Mouse (Mus musculus) ovary, postnatal 10 days (tissue): ENCODE measurements at regions not wholly inside any gene's neighbourhood (a gene's known extent, or its start where the extent isn't known, plus 50 kb on each side); places are given as distances from the start of the nearest gene placed in this dataset.
"Not testable (repeated sequence)": the region's sequence is repeated elsewhere in the genome, so short reads cannot be mapped to it uniquely, and the experiment has no call there.

ENCODE experiments used
- DNase-seq: peaks from one replicate; pipeline ENCODE4 v3.0.0; 2022; ENCODE audit warnings: low spot score

DNA sequence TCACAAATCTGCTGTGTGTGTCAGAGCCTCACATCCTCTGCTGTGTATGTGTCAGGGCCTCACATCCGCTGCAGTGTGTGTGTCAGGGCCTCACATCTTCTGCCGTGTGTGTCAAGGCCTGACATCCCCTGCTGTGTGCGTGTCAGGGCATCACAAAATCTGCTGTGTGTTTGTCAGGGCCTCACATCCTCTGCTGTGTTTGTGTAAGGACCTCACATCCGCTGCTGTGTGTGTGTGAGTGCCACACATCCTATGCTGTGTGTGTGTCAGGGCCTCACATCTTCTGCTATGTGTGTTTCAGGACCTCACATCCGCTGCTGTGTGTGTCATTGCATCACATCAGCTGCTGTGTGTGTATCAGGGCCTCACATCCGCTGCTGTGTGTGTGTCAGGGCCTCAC is 63.3 kb downstream of the Asmt start:
- DNase-seq = peak; percentile 0

GRCm38 (mm10) chrX:170753507-170754256 is 81.2 kb downstream of the Asmt start:
- not testable (repeated sequence) for DNase-seq
